Mouse (Mus musculus): ENCODE results near the gene Ugt1a7c. TPM values are rescaled to one million over a fixed set of nuclear protein-coding genes. Genes with fewer than 3 reads are reported as not detected.
"Not testable (repeated sequence)": the region's sequence is repeated elsewhere in the genome, so short reads cannot be mapped to it uniquely, and the experiment has no call there.

The Ugt1a7c gene
- polyA plus RNA-seq, 2 experiments from 2014 or later = 0.17 to 0.45 TPM

DNA sequence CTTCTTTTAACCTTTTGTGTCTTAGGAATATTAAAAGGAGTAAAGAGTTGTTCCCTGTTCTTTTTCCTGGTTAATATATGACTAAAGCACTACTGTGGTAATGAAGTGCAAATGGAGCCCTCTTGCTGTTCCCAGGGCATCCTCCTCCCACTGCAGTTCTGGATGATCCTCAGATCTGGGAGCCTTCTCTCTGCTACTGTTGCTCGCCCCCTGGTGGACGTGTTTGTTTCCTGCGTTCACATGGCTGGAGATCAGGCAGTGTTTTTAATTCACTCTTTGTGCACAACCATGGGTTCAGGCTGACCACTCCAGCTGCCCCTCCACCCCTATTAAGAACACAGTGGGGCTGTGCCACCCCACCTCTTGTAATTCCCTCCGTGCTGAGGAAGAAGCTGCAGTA is 25.7 kb downstream of the Ugt1a7c start:
- not testable (repeated sequence) for ATAC-seq

DNA sequence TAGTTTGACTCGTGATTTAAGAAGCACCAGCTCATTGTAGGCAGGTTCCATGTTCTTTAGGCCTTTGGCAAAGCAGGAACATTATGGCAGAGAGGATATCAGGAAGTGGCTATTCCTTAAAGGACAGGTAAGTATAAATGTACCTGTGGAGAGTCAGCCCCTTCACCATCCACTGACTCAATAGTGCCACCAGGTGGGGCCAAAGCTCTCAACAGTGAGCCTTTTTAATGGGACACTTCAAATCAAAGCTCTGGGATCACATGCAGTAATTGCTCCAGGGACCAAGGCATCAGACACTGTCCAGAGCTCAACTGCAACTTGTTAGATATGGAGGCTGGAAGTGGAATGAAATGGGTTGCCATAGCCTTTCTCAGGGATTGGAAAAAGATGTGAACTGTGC is 26.7 kb downstream of the Ugt1a7c start:
- ATAC-seq = not testable (repeated sequence)

DNA sequence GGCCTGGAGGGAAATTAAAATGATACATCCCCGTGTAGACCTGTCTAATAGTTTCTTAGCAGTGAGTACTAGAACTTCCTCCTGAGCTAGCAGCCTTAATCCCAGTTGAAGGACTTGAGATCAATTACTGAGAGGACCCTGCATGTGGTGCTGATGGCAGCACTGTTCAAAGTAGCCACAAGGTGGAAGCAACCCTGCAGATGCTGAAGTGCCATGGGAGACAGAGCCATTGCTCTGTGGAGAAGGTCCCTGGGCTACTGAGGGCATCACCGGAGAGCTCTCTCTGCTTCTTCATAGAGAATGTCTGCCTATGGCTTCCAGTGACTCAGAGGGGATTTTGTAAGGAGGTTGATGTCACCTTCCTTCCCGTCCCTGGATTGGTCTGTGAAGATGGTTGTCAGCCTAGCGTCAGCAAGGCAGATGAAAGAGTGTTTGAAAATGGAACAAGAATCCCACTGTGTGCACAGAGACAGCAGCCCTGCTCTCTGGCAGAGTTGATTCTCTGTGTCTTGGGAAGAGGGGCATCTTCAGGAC is 31.0 kb downstream of the Ugt1a7c start:
- ATAC-seq = not testable (repeated sequence)

DNA sequence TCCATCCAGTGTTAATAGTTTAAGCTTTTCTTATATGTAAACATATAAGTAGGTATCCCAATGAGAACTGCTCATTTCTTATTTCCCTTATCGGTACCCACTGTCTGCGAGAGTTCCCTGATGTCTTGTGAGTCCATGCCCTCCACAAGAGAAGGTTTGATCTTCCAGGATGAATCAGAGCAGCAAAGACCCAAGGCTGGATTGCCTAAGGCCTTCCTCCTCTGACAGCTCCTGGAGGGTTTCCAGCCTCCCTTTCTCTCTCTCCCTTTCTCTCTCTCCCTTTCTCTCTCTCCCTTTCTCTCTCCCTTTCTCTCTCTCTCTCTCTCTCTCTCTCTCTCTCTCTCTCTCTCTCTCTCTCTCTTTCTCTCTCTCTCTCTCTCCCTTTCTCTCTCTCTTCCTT is 34.2 kb downstream of the Ugt1a7c start:
- not testable (repeated sequence) for ATAC-seq

DNA sequence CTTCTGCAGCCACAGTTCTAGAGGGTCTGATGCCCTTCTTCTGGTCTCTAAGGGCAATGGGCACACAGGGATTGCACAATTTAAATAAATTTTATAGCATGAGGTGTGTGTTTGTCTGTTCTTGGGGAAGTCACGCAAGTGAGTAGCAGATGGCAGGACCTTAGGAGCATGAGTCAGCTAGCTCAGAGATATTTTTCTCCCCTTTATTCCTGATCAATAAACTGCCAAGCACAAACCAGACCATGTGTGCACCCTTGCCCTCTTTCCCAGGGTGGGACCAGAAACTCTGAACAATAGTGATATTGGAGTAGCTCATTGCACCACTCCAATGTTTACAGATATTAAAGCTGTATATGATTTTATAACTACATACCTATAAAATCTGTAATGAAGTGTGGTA is 35.4 kb downstream of the Ugt1a7c start:
- ATAC-seq = not testable (repeated sequence)

DNA sequence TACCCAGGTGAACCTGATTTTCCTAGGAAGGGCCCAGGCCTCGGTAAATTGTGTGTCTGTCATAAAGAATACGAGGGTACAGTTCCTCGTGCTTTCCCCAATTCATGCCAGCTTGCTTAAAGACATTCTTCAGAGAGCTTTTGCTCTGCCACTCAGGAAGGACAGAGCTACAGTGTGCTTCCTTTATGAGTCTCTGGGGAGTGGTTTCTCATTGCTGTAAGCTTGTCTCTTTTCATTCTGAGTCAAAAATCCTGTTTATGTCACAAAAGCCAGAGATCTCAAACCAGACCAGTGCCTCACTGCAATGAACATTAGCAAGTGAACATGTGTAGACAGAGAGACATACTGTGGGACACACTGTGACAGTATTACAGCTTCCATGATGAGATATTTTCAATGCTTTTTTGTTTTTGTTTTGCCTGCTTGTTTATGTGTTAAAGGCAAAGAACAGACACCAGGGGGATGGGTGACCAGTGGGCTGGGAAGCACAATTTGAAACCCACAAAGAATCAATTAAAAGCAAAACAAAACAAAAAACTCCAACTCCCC is 39.1 kb downstream of the Ugt1a7c start:
- peak; percentile 14 for ATAC-seq

DNA sequence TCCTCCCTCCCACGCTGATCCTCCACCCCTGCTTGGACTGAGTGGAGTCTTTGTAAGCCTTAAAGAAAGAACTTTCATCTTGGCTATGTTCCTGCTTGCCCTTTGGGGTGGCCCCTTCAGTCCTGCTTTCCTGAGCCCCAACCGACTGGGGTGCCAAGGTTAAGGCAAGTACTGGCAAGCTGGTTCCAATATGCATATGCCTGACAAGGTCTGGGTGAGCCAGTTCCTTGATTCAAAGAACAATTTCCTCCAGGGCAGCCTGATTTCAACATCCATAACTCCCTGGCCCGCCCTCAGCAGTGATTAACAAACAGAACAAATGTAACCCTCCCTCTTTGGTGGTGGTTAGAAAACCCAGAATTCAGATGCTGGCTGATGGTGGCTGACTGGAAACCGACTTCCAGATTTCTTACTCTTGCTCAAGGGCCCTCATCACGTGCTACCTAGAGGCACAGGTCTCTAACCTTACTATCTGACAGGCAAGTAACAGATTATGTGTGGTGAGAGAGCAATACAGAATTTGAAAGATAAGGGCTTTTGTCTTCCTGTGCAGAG is 39.7 kb downstream of the Ugt1a7c start, which contains the start of gene Ugt1a6a:
Gene Ugt1a6a, plus strand, starts transcription at position 353 of the 555 bp plus-strand sequence.
- ATAC-seq = not testable (repeated sequence)

DNA sequence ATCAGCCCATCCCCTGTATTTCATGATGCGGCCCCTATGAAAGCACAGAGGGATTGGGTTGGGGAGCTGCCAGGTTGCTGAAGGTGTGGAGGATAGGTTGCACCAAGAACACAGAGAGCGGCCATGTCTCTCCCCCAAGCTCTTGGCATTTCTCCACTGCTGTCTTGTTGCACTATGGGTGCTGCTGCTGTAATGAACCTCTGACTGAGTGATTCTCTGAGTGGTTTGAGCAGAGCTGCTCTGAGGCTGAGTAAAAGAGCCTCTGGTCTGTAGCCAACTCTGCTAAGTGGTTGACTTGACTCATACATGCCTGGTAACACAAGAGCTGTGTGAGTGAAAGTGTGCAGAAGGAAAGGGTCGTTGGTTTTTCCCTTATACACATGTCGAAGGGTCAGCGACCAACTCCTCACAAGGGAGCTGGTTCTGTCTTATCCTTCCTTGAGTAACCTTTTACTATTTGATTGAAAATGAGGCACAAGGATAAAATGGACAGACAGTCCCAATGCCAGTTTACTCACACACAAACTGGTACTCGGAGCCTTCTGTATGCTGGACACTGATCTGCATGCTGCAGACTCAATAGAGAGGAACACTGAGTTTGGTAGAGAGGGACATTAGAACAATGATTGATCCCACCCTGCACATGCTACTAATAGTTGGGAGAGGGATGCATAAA is 40.5 kb downstream of the Ugt1a7c start:
- ATAC-seq = not testable (repeated sequence)

DNA sequence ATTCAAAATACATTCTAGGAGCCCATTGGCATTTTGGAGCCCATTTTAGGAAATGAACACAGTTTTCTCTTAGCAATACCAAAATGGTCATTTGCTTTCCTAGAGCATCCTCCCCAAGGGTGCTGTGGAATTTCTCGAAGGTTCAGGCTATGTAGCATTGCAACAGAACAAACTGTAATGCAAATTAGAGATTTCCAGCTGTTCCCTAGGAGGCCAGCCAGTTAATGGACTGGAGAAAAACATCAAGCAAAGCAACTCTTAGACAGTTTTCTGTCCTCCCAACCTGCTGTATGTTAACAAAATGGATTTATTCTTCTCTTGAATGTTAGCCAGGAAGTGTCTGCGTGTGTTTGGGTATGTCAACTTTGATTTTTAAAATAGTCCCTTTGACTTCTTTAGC is 41.8 kb downstream of the Ugt1a7c start:
- ATAC-seq = no peak

DNA sequence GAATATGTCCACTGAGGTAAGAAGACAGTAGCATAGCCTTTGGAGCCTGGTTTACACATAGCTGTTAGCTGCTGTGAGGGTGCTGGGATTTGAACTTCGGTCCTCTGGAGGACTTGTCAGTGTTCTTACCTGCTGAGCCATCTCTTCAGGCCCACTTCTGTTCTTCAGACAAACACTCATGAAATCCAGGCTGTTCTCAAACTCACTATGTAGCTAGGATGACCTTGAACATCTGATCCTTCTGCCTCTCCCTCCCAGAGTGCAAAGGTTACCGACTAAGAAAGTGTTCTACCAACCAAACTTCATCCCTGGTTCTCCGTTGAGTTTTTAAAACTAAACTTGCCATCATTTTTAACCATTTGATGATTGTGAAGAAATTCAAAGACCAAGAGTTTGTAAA is 42.4 kb downstream of the Ugt1a7c start:
- ATAC-seq = no peak

DNA sequence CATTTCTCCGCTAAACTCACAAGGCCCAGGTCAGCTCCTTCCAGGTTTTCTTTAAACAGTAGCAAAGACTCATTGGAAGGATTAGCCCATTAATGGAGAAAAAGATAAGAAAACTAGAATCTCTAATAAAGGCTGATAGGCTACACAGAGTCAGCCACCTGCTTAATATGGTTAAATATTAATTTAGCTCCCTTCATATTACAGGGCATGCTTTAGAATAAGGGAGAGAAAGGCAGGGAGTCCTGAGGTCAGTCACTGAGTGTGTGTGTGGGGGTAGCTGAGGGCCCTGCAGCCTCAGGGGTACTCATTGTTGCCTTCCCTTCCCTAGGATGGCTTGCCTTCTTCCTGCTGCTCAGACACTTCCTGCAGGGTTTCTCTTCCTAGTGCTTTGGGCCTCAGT is 43.3 kb downstream of the Ugt1a7c start:
- no peak for ATAC-seq

DNA sequence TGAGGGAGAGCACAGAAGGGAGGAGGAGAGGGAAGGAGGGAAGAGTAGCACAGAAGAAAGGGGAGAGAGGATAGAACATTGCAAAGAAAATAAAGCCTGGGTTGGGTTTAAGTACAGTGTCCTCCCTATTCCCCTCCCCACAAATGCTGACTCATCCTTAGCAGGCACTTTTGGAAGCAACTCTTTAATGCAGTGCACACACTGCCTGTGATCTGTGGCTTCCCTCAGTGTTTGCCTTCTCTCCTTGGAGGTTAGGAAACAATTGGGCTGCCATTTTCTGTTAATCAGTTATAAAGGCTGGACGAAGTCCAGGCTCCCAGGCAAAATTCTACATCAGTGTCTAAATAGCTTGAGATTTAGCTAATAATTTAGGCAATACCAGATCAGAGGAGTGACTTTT is 45.6 kb downstream of the Ugt1a7c start:
- not testable (repeated sequence) for ATAC-seq

DNA sequence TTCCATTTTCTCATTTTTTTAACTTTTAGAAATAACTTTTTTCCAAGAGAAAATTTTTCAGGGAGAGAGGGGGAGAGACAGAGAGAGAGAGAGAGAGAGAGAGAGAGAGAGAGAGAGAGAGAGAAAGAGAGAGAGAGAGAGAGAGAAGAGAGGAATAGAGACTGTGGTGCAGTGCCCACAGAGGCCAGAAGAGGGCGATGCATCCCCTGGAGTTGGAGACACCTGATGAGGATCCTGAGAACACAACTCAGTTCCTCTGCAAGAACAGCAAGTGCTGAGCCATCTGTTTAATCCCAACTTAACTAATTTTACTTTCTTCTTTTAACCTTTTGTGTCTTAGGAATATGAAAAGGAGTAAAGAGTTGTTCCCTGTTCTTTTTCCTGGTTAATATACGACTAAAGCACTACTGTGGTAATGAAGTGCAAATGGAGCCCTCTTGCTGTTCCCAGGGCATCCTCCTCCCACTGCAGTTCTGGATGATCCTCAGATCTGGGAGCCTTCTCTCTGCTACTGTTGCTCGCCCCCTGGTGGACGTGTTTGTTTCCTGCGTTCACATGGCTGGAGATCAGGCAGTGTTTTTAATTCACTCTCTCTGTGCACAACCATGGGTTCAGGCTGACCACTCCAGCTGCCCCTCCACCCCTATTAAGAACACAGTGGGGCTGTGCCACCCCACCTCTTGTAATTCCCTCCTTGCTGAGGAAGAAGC is 49.3 kb downstream of the Ugt1a7c start:
- not testable (repeated sequence) for ATAC-seq

DNA sequence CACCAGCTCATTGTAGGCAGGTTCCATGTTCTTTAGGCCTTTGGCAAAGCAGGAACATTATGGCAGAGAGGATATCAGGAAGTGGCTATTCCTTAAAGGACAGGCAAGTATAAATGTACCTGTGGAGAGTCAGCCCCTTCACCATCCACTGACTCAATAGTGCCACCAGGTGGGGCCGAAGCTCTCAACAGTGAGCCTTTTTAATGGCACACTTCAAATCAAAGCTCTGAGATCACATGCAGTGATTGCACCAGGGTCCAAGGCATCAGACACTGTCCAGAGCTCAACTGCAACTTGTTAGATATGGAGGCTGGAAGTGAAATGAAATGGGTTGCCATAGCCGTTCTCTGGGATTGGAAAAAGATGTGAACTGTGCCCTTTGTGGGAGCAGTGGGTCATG is 50.4 kb downstream of the Ugt1a7c start:
- ATAC-seq = not testable (repeated sequence)

DNA sequence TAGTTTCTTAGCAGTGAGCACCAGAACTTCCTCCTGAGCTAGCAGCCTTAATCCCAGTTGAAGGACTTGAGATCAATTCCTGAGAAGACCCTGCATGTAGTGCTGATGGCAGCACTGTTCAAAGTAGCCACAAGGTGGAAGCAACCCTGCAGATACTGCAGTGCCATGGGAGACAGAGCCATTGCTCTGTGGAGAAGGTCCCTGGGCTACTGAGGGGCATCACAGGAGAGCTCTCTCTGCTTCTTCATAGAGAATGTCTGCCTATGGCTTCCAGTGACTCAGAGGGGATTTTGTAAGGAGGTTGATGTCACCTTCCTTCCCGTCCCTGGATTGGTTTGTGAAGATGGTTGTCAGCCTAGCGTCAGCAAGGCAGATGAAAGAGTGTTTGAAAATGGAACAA is 55.3 kb downstream of the Ugt1a7c start:
- ATAC-seq = not testable (repeated sequence)

DNA sequence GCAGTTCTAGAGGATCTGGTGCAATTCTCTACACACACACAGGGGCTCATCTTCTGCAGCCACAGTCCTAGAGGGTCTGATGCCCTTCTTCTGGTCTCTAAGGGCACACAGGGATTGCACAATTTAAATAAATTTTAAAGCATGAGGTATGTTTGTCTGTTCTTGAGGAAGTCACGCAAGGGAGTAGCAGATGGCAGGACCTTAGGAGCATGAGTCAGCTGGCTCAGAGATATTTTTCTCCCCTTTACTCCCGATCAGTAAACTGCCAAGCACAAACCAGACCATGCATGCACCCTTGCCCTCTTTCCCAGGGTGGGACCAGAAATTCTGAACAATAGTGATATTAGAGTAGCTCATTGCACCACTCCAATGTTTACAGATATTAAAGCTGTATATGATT is 63.6 kb downstream of the Ugt1a7c start:
- ATAC-seq = no peak

DNA sequence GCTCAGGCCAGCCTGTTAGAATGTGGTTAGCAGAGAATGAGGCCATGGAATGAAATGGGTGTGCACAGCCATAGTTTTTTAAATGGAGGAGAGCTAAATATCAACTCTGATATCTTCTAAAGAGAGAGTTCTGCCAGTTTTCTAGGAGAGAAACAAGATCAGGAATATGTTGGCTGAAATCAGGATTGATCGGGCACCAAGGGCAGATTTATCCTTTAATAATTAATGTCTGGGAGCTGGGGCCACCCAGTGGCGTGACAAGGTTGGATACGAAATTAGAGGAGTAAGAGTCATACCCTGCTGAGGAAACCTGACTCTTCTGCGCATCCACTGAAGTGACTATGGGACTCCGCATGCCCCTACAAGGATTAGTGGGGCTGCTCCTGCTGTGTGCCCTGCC is 70.8 kb downstream of the Ugt1a7c start, which contains the start of gene Ugt1a5:
Gene Ugt1a5, plus strand, starts transcription at position 302 of the 400 bp plus-strand sequence.
- ATAC-seq = no peak

DNA sequence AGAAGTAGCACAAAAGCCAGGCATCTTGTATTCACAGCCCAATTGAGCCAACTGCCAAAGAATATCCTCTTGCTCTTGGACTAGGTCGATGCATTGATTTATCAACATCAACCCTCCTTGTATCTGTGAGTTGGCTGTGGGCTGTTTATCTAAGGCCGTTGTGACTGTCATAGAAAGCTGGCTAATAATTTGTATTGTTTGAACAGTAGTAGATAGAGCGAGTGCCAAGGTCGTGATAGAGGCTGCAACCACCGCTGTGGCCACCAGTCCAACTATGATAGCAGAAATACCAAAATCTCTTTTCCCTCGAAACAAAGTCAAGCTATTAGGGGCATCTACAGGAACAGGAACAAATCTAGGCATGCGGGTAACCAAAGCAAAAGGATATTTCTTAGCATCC is 77.3 kb downstream of the Ugt1a7c start:
- ATAC-seq = not testable (repeated sequence)

DNA sequence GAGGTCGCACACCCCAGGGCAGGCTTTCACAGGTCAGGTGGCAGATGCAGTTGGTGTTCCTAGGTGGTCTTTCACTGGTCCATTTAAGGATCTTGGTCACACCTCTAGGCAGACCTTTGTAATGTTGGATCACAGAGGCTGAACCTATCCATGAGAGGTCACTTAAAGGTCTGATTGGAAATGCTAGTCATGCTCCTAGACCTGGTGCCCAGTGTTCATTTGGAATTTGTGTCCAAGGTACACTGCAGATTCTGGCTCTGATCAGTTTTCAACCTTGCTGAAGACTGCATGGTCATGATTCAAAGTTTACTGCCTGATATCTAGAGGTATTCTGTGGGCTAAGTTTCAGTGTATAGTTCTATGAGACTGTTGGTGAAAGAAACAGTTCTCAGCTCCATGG is 84.8 kb downstream of the Ugt1a7c start:
- ATAC-seq = no peak

DNA sequence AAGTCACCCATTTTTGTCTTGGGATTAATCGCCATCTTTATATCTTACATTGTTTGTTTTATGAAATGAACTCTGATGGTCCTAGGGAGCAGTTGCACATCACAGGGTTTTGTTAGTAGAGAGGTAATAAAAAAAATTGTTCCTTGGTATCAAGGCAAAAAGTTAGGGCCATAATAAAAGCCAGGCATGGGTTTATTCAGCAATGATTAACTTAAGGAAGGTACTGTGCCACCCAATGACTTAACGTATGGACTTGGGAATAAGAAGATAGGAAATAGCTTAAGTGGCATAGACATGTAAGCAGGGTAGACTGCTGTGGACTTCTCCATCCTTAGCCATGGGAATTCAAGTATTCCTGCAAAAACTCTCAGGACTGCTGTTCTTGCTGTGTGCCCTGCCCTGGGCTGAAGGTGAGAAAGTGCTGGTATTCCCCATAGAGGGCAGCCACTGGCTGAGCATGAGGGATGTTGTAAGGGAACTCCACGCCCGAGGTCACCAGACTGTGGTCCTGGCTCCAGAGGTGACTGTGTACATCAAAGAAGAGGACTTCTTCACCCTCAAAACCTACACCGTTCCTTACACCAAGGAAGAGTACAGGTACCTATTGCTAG is 91.6 kb downstream of the Ugt1a7c start:
- ATAC-seq = no peak

DNA sequence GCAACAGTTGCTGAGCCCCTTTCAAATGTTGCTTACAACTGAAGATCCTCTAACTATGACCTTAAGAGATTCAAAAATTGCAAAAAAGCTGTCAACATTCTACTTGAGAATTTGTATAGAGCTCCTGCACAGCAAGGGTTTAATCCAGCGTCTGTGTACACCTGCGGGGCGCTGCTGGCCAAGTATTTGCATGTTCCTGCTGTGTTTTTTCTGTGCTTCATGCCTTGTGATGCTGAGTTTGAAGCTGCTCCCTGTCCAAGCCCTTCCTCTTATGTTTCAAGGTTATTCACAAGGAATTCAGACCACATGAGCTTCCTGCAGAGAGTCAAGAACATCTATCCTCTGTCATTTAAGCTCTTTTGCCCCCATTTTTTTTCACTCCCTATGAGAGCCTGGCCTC is 97.3 kb downstream of the Ugt1a7c start:
- ATAC-seq = no peak

DNA sequence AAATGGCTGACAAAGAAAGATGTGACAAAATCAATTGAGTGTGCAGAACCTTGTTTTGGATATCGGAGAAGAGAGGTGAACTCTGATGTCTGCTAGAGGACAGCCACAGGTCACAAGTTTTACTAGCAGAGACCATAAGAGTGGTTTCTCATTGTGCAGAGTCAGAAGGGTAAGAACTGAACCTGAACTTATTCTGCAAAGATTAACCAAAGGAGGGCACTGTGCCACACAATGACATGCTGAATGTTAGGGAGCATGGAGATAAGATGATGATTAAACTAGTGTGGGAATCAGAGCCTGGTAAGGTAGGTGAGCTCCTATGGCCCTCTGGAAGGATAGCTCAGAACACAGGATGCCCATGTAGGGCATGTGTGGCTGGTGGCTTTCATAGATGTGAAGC is 100.8 kb downstream of the Ugt1a7c start:
- no peak for ATAC-seq

DNA sequence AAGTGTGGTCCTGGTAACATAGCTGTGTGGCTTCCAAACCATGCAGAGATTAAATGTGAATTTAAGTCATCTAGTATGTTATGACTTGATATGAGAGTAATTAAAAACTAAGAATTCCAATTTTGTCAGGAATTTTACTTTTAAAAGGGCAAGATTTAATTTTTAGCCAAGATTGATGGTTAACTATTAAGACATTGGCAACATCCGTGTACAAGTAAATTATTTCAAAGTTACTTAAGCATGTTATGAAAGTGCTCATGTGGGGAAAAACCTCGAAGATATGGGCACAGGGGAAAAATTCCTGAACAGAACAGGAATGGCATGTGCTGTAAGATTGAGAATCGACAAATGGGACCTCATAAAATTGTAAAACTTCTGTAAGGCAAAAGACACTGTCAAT is 102.6 kb downstream of the Ugt1a7c start:
- ATAC-seq = no peak
